Mouse (Mus musculus) E14TG2a.4 (cell line): ENCODE data around the gene Cd9.

ENCODE experiments used
- CTCF ChIP-seq: conservative IDR thresholded peaks from 2 replicates; pipeline ENCODE4 v1.5.1; 2014; ENCODE audit warnings: low read length
- NANOG ChIP-seq: IDR thresholded peaks from 2 replicates; pipeline ENCODE4 v1.6.1; 2014; ENCODE audit warnings: borderline replicate concordance, low read length, mixed read lengths
- POU5F1 ChIP-seq: IDR thresholded peaks from 2 replicates; pipeline ENCODE4 v1.6.1; 2014; ENCODE audit warnings: low read length, borderline replicate concordance

GRCm38 (mm10) chr6:125541296-125541695, 46.7 kb upstream of the Cd9 start:
- TF ChIP-seq POU5F1 (no peak), CTCF (no peak), NANOG (no peak)
